Mouse (Mus musculus) monocyte, adult 59 days (primary cell): ENCODE measurements around the gene Pts. TPM values are rescaled to one million over a fixed set of nuclear protein-coding genes. Genes with fewer than 3 reads are reported as not detected.

Experiments
- total RNA-seq, 2 experiments: library from RNA; stranded (reverse); gene quantifications; one replicate each; pipeline ENCODE4 v1.2.4; 2023

Gene Pts
- total RNA-seq: 10 to 100 TPM; 46.4 to 59.4 TPM

GRCm38 (mm10) chr9:50528293-50528892 lies at the start of gene Pts:
Gene Pts, minus strand, starts transcription at chr9:50528724.

GRCm38 (mm10) chr9:50561145-50561917 lies 32.8 kb upstream of the Pts start, which contains the start of gene Tex12:
Gene Tex12, minus strand, starts transcription at chr9:50561325.

GRCm38 (mm10) chr9:50555094-50555446 lies 26.5 kb upstream of the Pts start, which contains the start of gene Bco2:
Gene Bco2, minus strand, starts transcription at chr9:50555181.

GRCm38 (mm10) chr9:50554241-50555093 lies 25.9 kb upstream of the Pts start, which contains the start of gene Il18:
Gene Il18, plus strand, starts transcription at chr9:50554827.

GRCm38 (mm10) chr9:50494311-50494710 lies 34.2 kb downstream of the Pts start, which contains the start of gene Plet1:
Gene Plet1, plus strand, starts transcription at chr9:50494525.

Other genes starting within 250 kb of the Pts start
- gene Rpl10-ps3, start 183.8 kb downstream of the Pts start, total RNA-seq: 1,000 to 10,000 TPM; 1,802 to 1,877 TPM
- not detected for gene Plet1, start 34.2 kb downstream of the Pts start, total RNA-seq
- gene Il18, start 26.1 kb upstream of the Pts start, total RNA-seq: 10 to 100 TPM; 75.6 to 81.6 TPM
- 1 to 10 TPM; 7.6 to 8.3 TPM for gene Bco2, start 26.5 kb upstream of the Pts start, total RNA-seq
- gene Tex12, start 32.6 kb upstream of the Pts start, total RNA-seq: not detected
- 10 to 100 TPM; 70.1 to 82.1 TPM for gene Sdhd, start 75.1 kb upstream of the Pts start, total RNA-seq
- 10 to 100 TPM; 51.5 to 54.9 TPM for gene Timm8b, start 75.2 kb upstream of the Pts start, total RNA-seq
- gene Pih1d2, start 88.6 kb upstream of the Pts start, total RNA-seq: under 1 TPM in 1 of 2 experiments, not detected in 1; 0.43 TPM
- 10 to 100 TPM; 19.4 to 23.7 TPM for gene Nkapd1, start 88.7 kb upstream of the Pts start, total RNA-seq
- 10 to 100 TPM; 27.2 to 27.5 TPM for gene Dlat, start 131.1 kb upstream of the Pts start, total RNA-seq
- gene Dixdc1, start 210.8 kb upstream of the Pts start, total RNA-seq: not detected
- not detected for gene 2310030G06Rik, start 217.8 kb upstream of the Pts start, total RNA-seq
- 1 to 10 TPM; 2.0 to 4.1 TPM for gene Cryab, start 222.6 kb upstream of the Pts start, total RNA-seq
- gene Hspb2, start 223.6 kb upstream of the Pts start, total RNA-seq: not detected
- gene Fdxacb1, start 239.5 kb upstream of the Pts start, total RNA-seq: 10 to 100 TPM in 1 of 2 experiments, 1 to 10 TPM in 1; 10.0 to 12.1 TPM
- 10 to 100 TPM; 13.0 to 18.8 TPM for gene Alg9, start 246.3 kb upstream of the Pts start, total RNA-seq
- 10 to 100 TPM in 1 of 2 experiments, 1 to 10 TPM in 1; 9.5 to 15.7 TPM for gene 1110032A03Rik, start 246.8 kb upstream of the Pts start, total RNA-seq